8 mouse cellular contexts compared by ENCODE assay signal in the genomic region with DNA sequence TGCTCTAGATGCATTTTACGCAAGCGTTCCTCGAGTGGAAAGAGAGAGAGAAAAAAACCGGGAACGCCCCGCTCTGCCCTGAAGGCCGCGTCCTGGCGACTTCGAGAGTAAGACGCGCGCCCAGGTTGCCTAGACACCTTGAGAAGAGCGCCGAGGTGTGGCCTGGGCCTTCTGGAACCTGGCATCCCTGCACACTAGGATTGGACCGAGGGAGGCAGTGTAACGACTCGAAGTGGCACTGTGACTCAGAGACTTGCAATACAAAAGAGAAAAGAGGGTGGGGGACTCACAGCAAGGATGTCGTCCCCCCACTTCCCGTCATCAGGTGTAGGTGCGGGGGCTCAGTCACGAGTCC. TPM values are rescaled to one million over a fixed set of nuclear protein-coding genes. Genes with fewer than 3 reads are reported as not detected.
DNase-seq lines count a peak whose midpoint lies in the region; ATAC-seq and TF ChIP-seq lines count a peak whose summit lies in the region.

No protein-coding gene starts in this region.

- peak overlapping the region; percentile 56; the same call in 1 of the 2 replicates for H3K9ac ChIP-seq in heart, embryonic 14.5 days (ENCODE audit: low read length)
- H3K9ac ChIP-seq in heart, adult 2 months (ENCODE audit: low read depth, low read length) = no peak overlapping the region
- 0 out of 2 replicates have a peak overlapping the region, but pooled peaks have one; percentile 16 for H3K9ac ChIP-seq in limb, embryonic 14.5 days (ENCODE audit: low read depth, low read length, severe bottlenecking)
- no peak overlapping the region for H3K9ac ChIP-seq in midbrain, embryonic 16.5 days (ENCODE audit: low read depth, low read length)

- H3K4me3 ChIP-seq in heart, embryonic 14.5 days (ENCODE audit: control insufficient read depth in 1 of 2, insufficient read depth in 1 of 2, low read depth in 1 of 2, low read length in 2 of 2) = peak overlapping the region; percentile 26 to 34
- H3K4me3 ChIP-seq in heart, adult 2 months = no peak overlapping the region
- peak overlapping the region; percentile 68 for H3K4me3 ChIP-seq in forebrain, embryonic 10.5 days
- peak overlapping the region; percentile 65 for H3K4me3 ChIP-seq in limb, embryonic 14.5 days (replicated peaks; ENCODE audit: low read length)
- peak overlapping the region; percentile 8; the same call in 1 of the 2 replicates for H3K4me3 ChIP-seq in midbrain, embryonic 16.5 days (ENCODE audit: low read depth, low read length)

- peaks cover 21 to 31% of the 10 kb centered on the region in 2 experiments; a peak in 3 of 4 replicates for H3K4me1 ChIP-seq in heart, embryonic 14.5 days (ENCODE audit: control insufficient read depth in 2 of 2, insufficient read depth in 2 of 2, low read length in 2 of 2)
- peaks cover 3% of the 10 kb centered on the region for H3K4me1 ChIP-seq in heart, adult 2 months (ENCODE audit: control insufficient read depth, insufficient read depth, low read length)
- peaks cover 50% of the 10 kb centered on the region for H3K4me1 ChIP-seq in forebrain, embryonic 10.5 days
- peaks cover 16% of the 10 kb centered on the region for H3K4me1 ChIP-seq in limb, embryonic 14.5 days (ENCODE audit: control insufficient read depth, insufficient read depth, low read length)
- peaks cover 22% of the 10 kb centered on the region for H3K4me1 ChIP-seq in midbrain, embryonic 16.5 days (ENCODE audit: control insufficient read depth, insufficient read depth, low read length)

- H3K27me3 ChIP-seq in heart, embryonic 14.5 days (ENCODE audit: control insufficient read depth, insufficient read depth, low read length) = peaks cover 16% of the 10 kb centered on the region
- H3K27me3 ChIP-seq in heart, adult 2 months (ENCODE audit: control insufficient read depth, insufficient read depth, low read length) = peaks cover 16% of the 10 kb centered on the region
- H3K27me3 ChIP-seq in forebrain, embryonic 10.5 days (ENCODE audit: poor library complexity, severe bottlenecking) = peaks cover 91% of the 10 kb centered on the region
- H3K27me3 ChIP-seq in limb, embryonic 14.5 days (ENCODE audit: control insufficient read depth, insufficient read depth, low read length) = peaks cover 39% of the 10 kb centered on the region
- peaks cover 35% of the 10 kb centered on the region for H3K27me3 ChIP-seq in midbrain, embryonic 16.5 days (ENCODE audit: control insufficient read depth, insufficient read depth, low read depth, low read length)

- ATAC-seq in heart, embryonic 14.5 days (ENCODE audit: insufficient number of reproducible peaks, insufficient read depth, low FRiP score, low read depth) = no peak
- no peak for ATAC-seq in limb, embryonic 14.5 days (ENCODE audit: low FRiP score, low read depth)
- ATAC-seq in midbrain, embryonic 16.5 days = no peak

- intact Hi-C loops in heart, adult 2 months (cut with DNase I) = loop anchor here (5.0 kb wide), 1 partner anchor 66 kb away; a partner anchor contains a TSS

- H3K4me2 ChIP-seq in heart, embryonic 14.5 days (ENCODE audit: low read length) = peak overlapping the region; percentile 100
- peak overlapping the region; percentile 35; the same call in 1 of the 2 replicates for H3K4me2 ChIP-seq in limb, embryonic 14.5 days (replicated peaks; ENCODE audit: low read depth, low read length, severe bottlenecking)
- H3K4me2 ChIP-seq in midbrain, embryonic 16.5 days (ENCODE audit: low read length) = peak overlapping the region; percentile 29; the same call in 1 of the 2 replicates

- 13% methylated on average over 22 of the region's 22 CpGs for WGBS in heart, embryonic 14.5 days
- 30% methylated on average over 22 of the region's 22 CpGs for WGBS in heart, adult 2 months
- 5% methylated on average over 22 of the region's 22 CpGs for WGBS in forebrain, embryonic 10.5 days
- 4% methylated on average over 22 of the region's 22 CpGs for WGBS in limb, embryonic 14.5 days
- WGBS in midbrain, embryonic 16.5 days = 6% methylated on average over 22 of the region's 22 CpGs

- H3K27ac ChIP-seq in heart, embryonic 14.5 days (replicated peaks in 1 of 2; ENCODE audit: control insufficient read depth in 1 of 2, insufficient read depth in 1 of 2, low read depth in 2 of 2, low read length in 2 of 2) = no peak overlapping the region
- no peak overlapping the region for H3K27ac ChIP-seq in heart, adult 2 months
- H3K27ac ChIP-seq in forebrain, embryonic 10.5 days = no peak overlapping the region
- no peak overlapping the region for H3K27ac ChIP-seq in limb, embryonic 14.5 days (replicated peaks; ENCODE audit: low read depth, low read length)
- H3K27ac ChIP-seq in midbrain, embryonic 16.5 days (ENCODE audit: low read length) = no peak overlapping the region

- no peak for TF ChIP-seq POLR2A in heart, adult 2 months (IDR thresholded peaks at IDR 0.05; ENCODE audit: insufficient read depth, low read depth, low read length)
- TF ChIP-seq POLR2A in limb, embryonic 14.5 days (IDR thresholded peaks at IDR 0.05; ENCODE audit: borderline replicate concordance, extremely low read depth, insufficient read depth, insufficient read length) = no peak

- H3K36me3 ChIP-seq in heart, embryonic 14.5 days (ENCODE audit: control insufficient read depth, insufficient read depth, low read length) = no peaks in the 10 kb centered on the region
- no peaks in the 10 kb centered on the region for H3K36me3 ChIP-seq in heart, adult 2 months (ENCODE audit: control insufficient read depth, insufficient read depth, low read length)
- no peaks in the 10 kb centered on the region for H3K36me3 ChIP-seq in forebrain, embryonic 10.5 days (replicated peaks)
- no peaks in the 10 kb centered on the region for H3K36me3 ChIP-seq in limb, embryonic 14.5 days (ENCODE audit: control insufficient read depth, insufficient read depth, low read length)
- no peaks in the 10 kb centered on the region for H3K36me3 ChIP-seq in midbrain, embryonic 16.5 days (ENCODE audit: control insufficient read depth, insufficient read depth, low read length)

- TF ChIP-seq EP300 in heart, adult 2 months (IDR thresholded peaks at IDR 0.05; ENCODE audit: insufficient read depth, low read depth, low read length) = no peak

- DNase-seq in heart, adult 2 months = no peak
- no peak for DNase-seq in forebrain, embryonic 10.5 days (ENCODE audit: extremely low spot score, low spot score)
- no peak for DNase-seq in limb, embryonic 14.5 days (ENCODE audit: low spot score)
- no peak for DNase-seq in Muller cell, postnatal 12 days (ENCODE audit: inconsistent ontology term)
- DNase-seq in kidney, adult 9 months = no peak
- no peak for DNase-seq in right cerebral cortex, adult 18-20 months

- H3K9me3 ChIP-seq in heart, embryonic 14.5 days (ENCODE audit: control insufficient read depth, low read length) = no peaks in the 10 kb centered on the region
- H3K9me3 ChIP-seq in forebrain, embryonic 10.5 days = no peaks in the 10 kb centered on the region
- no peaks in the 10 kb centered on the region for H3K9me3 ChIP-seq in limb, embryonic 14.5 days (ENCODE audit: control insufficient read depth, low read length)
- no peaks in the 10 kb centered on the region for H3K9me3 ChIP-seq in midbrain, embryonic 16.5 days (replicated peaks; ENCODE audit: control insufficient read depth, low read length, poor library complexity, severe bottlenecking)

- TF ChIP-seq CTCF in heart, adult 2 months (IDR thresholded peaks at IDR 0.05) = no peak

- no peaks in the 10 kb centered on the region for H3K79me2 ChIP-seq in heart, adult 2 months (replicated peaks; ENCODE audit: control insufficient read depth, insufficient read depth, low read length)

RNA-seq across cellular contexts. Expression of a gene that starts 1.6 kb away (rescaled TPM):
- 2.1 and 2.4 TPM in 2 replicates for polyA plus RNA-seq in heart, embryonic 14.5 days (2014; fragmentation: Nextera tagmentation; extraction: Ambion mirVana)
- total RNA-seq in heart, adult 2 months (2021) = under 1 TPM; 0.52 to 0.59 TPM
- polyA plus RNA-seq in heart, adult 2 months (2012; rRNA removed) = 0.44 and 1.3 TPM in 2 replicates
- polyA plus RNA-seq in forebrain, embryonic 10.5 days (2016; fragmentation: Nextera tagmentation; extraction: Ambion mirVana) = 1.2 and 1.8 TPM in 2 replicates
- 0.50 and 0.54 TPM in 2 replicates for polyA plus RNA-seq in limb, embryonic 14.5 days (2012; rRNA removed)
- 0.28 and 0.52 TPM in 2 replicates for polyA plus RNA-seq in limb, embryonic 14.5 days (2014; fragmentation: Nextera tagmentation; extraction: Ambion mirVana)
- 0.19 TPM in 2 replicates for polyA plus RNA-seq in midbrain, embryonic 16.5 days (2015; fragmentation: Nextera tagmentation; extraction: Ambion mirVana)

RNA-seq across cellular contexts. Expression of a gene that starts 16.4 kb away (rescaled TPM):
- polyA plus RNA-seq in heart, embryonic 14.5 days (2014; fragmentation: Nextera tagmentation; extraction: Ambion mirVana) = 0.23 and 0.32 TPM in 2 replicates
- not detected for total RNA-seq in heart, adult 2 months (2021)
- 0.09 and 0.39 TPM in 2 replicates for polyA plus RNA-seq in heart, adult 2 months (2012; rRNA removed)
- polyA plus RNA-seq in forebrain, embryonic 10.5 days (2016; fragmentation: Nextera tagmentation; extraction: Ambion mirVana) = 0.33 TPM in 1 of 2 replicates, not detected in the other
- 0.12 and 0.13 TPM in 2 replicates for polyA plus RNA-seq in limb, embryonic 14.5 days (2012; rRNA removed)
- polyA plus RNA-seq in limb, embryonic 14.5 days (2014; fragmentation: Nextera tagmentation; extraction: Ambion mirVana) = 0.10 TPM in 1 of 2 replicates, not detected in the other
- 2.0 and 2.7 TPM in 2 replicates for polyA plus RNA-seq in midbrain, embryonic 16.5 days (2015; fragmentation: Nextera tagmentation; extraction: Ambion mirVana)

RNA-seq across cellular contexts. Expression of a gene that starts 43.6 kb away (rescaled TPM):
- 16.8 and 17.6 TPM in 2 replicates for polyA plus RNA-seq in heart, embryonic 14.5 days (2014; fragmentation: Nextera tagmentation; extraction: Ambion mirVana)
- 10 to 100 TPM; 12.2 to 13.3 TPM for total RNA-seq in heart, adult 2 months (2021)
- 10.5 and 12.1 TPM in 2 replicates for polyA plus RNA-seq in heart, adult 2 months (2012; rRNA removed)
- polyA plus RNA-seq in forebrain, embryonic 10.5 days (2016; fragmentation: Nextera tagmentation; extraction: Ambion mirVana) = 42.3 and 43.5 TPM in 2 replicates
- polyA plus RNA-seq in limb, embryonic 14.5 days (2012; rRNA removed) = 27.7 and 39.8 TPM in 2 replicates
- polyA plus RNA-seq in limb, embryonic 14.5 days (2014; fragmentation: Nextera tagmentation; extraction: Ambion mirVana) = 22.5 and 27.0 TPM in 2 replicates
- 16.9 and 17.5 TPM in 2 replicates for polyA plus RNA-seq in midbrain, embryonic 16.5 days (2015; fragmentation: Nextera tagmentation; extraction: Ambion mirVana)

RNA-seq across cellular contexts. Expression of a gene that starts 53.7 kb away (rescaled TPM):
- polyA plus RNA-seq in heart, embryonic 14.5 days (2014; fragmentation: Nextera tagmentation; extraction: Ambion mirVana) = 6.4 and 6.6 TPM in 2 replicates
- 1 to 10 TPM; 1.2 to 1.5 TPM for total RNA-seq in heart, adult 2 months (2021)
- 1.6 and 2.7 TPM in 2 replicates for polyA plus RNA-seq in heart, adult 2 months (2012; rRNA removed)
- polyA plus RNA-seq in forebrain, embryonic 10.5 days (2016; fragmentation: Nextera tagmentation; extraction: Ambion mirVana) = 27.0 and 27.6 TPM in 2 replicates
- polyA plus RNA-seq in limb, embryonic 14.5 days (2012; rRNA removed) = 44.2 and 49.9 TPM in 2 replicates
- polyA plus RNA-seq in limb, embryonic 14.5 days (2014; fragmentation: Nextera tagmentation; extraction: Ambion mirVana) = 28.5 and 31.7 TPM in 2 replicates
- polyA plus RNA-seq in midbrain, embryonic 16.5 days (2015; fragmentation: Nextera tagmentation; extraction: Ambion mirVana) = 20.0 and 24.4 TPM in 2 replicates

Comparison
In these comparisons a context has a peak if more than half of its experiments do, and no peak if none do; other contexts are left out.
1. H3K9ac ChIP-seq: peak in heart, embryonic 14.5 days (single experiment) and limb, embryonic 14.5 days (single experiment); none in heart, adult 2 months (single experiment) and midbrain, embryonic 16.5 days (single experiment).
2. H3K4me2 ChIP-seq: peak in every context shown above with its lines; median percentile 100 in heart, embryonic 14.5 days; 35 in limb, embryonic 14.5 days; 29 in midbrain, embryonic 16.5 days.